Mouse (Mus musculus) hindbrain, embryonic 13.5 days (tissue): ENCODE data around the gene Fam71f2. TPM values are rescaled to one million over a fixed set of nuclear protein-coding genes. Genes with fewer than 3 reads are reported as not detected.

ENCODE experiments used
- ATAC-seq: fragments of 200-750 bp; cut with Nextera tagmentation; 2 replicates; pipeline ENCODE4 v1.8.0; 2017; ENCODE audit warnings: moderate TSS enrichment; ENCODE audit not compliant: low FRiP score
- H3K27ac ChIP-seq: fragments of 300-500 bp; sonication (generic); 2 replicates; pipeline ENCODE4 v1.5.1; 2015; ENCODE audit warnings: inconsistent platforms, mild to moderate bottlenecking, moderate library complexity
- H3K27me3 ChIP-seq: fragments of 300-500 bp; sonication (generic); 2 replicates; pipeline ENCODE4 v1.6.1; 2015; ENCODE audit warnings: mild to moderate bottlenecking, inconsistent platforms
- H3K36me3 ChIP-seq: fragments of 300-500 bp; sonication (generic); 2 replicates; pipeline ENCODE4 v1.6.1; 2015; ENCODE audit warnings: mild to moderate bottlenecking, inconsistent platforms
- H3K4me1 ChIP-seq: fragments of 300-500 bp; sonication (generic); replicated peaks from 2 replicates; pipeline ENCODE4 v1.6.1; 2015; ENCODE audit warnings: inconsistent platforms
- H3K4me2 ChIP-seq: fragments of 300-500 bp; sonication (generic); 2 replicates; pipeline ENCODE4 v1.6.1; 2015; ENCODE audit warnings: inconsistent platforms, mild to moderate bottlenecking, moderate library complexity
- H3K4me3 ChIP-seq: fragments of 300-500 bp; sonication (generic); 2 replicates; pipeline ENCODE4 v1.5.1; 2015; ENCODE audit warnings: mild to moderate bottlenecking, inconsistent platforms
- H3K9ac ChIP-seq: fragments of 300-500 bp; sonication (generic); 2 replicates; pipeline ENCODE4 v1.6.1; 2015; ENCODE audit warnings: mild to moderate bottlenecking, inconsistent platforms
- H3K9me3 ChIP-seq: fragments of 300-500 bp; sonication (generic); 2 replicates; pipeline ENCODE4 v1.6.1; 2016; ENCODE audit warnings: inconsistent platforms
- WGBS: fragments of 180-500 bp; shearing (Covaris S2); methylation state at CpG from one replicate; pipeline ENCODE4 v1.1.7; 2015; 5-methylcytosine and 5-hydroxymethylcytosine counted together
- polyA plus RNA-seq: library from polyadenylated mRNA; unstranded; fragments of >200 nt; fragmentation: Nextera tagmentation; extraction: Ambion mirVana; gene quantifications from 2 replicates; pipeline ENCODE4 v1.2.1, GENCODE M21; 2015

Gene Fam71f2
- polyA plus RNA-seq, 1 experiment from 2014 or later: 0.53 TPM

GRCm38 (mm10) chr6:29280671-29281070 lies 1.3 kb downstream of the Fam71f2 start:
- Histone ChIP-seq H3K27ac (no peak overlapping the region), H3K9me3 (no peaks in the 10 kb centered on the region), H3K36me3 (no peaks in the 10 kb centered on the region), H3K4me3 (no peak overlapping the region), H3K4me1 (peaks cover 4% of the 10 kb centered on the region), H3K4me2 (no peak overlapping the region), H3K9ac (no peak overlapping the region), H3K27me3 (no peaks in the 10 kb centered on the region)
- no peak for ATAC-seq
- WGBS: 28% methylated on average over 7 of the region's 7 CpGs

- Histone ChIP-seq H3K4me2 (no peak overlapping the region), H3K4me1 (peaks cover 5% of the 10 kb centered on the region; the same call in 1 of the 2 replicates), H3K4me3 (no peak overlapping the region), H3K36me3 (no peaks in the 10 kb centered on the region), H3K9ac (no peak overlapping the region), H3K9me3 (no peaks in the 10 kb centered on the region), H3K27ac (no peak overlapping the region), H3K27me3 (0 out of 2 replicates have a peak, but pooled peaks cover 2% of the 10 kb centered on the region)
- WGBS: 79% methylated on average over 7 of the region's 7 CpGs
- ATAC-seq: no peak
Measured at GRCm38 (mm10) chr6:29286870-29287269, 7.5 kb downstream of the Fam71f2 start.

- no peak overlapping the region for H3K27ac ChIP-seq
- WGBS: 30% methylated on average over 6 of the region's 6 CpGs
- ATAC-seq: no peak
- 0 out of 2 replicates have a peak, but pooled peaks cover 2% of the 10 kb centered on the region for H3K27me3 ChIP-seq
- H3K9me3 ChIP-seq: no peaks in the 10 kb centered on the region
- H3K4me3 ChIP-seq: no peak overlapping the region
- H3K4me2 ChIP-seq: no peak overlapping the region
- H3K4me1 ChIP-seq: peaks cover 5% of the 10 kb centered on the region; the same call in 1 of the 2 replicates
- H3K36me3 ChIP-seq: no peaks in the 10 kb centered on the region
- no peak overlapping the region for H3K9ac ChIP-seq
Measured at GRCm38 (mm10) chr6:29287481-29287880, 8.1 kb downstream of the Fam71f2 start.

GRCm38 (mm10) chr6:29287944-29288343 lies 8.6 kb downstream of the Fam71f2 start:
- no peak for ATAC-seq
- WGBS: 55% methylated on average over 5 of the region's 5 CpGs
- Histone ChIP-seq H3K4me1 (peaks cover 5% of the 10 kb centered on the region; the same call in 1 of the 2 replicates), H3K4me3 (no peak overlapping the region), H3K9ac (no peak overlapping the region), H3K27ac (no peak overlapping the region), H3K36me3 (no peaks in the 10 kb centered on the region), H3K27me3 (0 out of 2 replicates have a peak, but pooled peaks cover 2% of the 10 kb centered on the region), H3K9me3 (no peaks in the 10 kb centered on the region), H3K4me2 (no peak overlapping the region)

GRCm38 (mm10) chr6:29288651-29289050 lies 9.3 kb downstream of the Fam71f2 start:
- H3K9me3 ChIP-seq: no peaks in the 10 kb centered on the region
- 71% methylated on average over 6 of the region's 6 CpGs for WGBS
- H3K9ac ChIP-seq: no peak overlapping the region
- no peak overlapping the region for H3K4me2 ChIP-seq
- ATAC-seq: no peak
- no peaks in the 10 kb centered on the region for H3K36me3 ChIP-seq
- peaks cover 5% of the 10 kb centered on the region; the same call in 1 of the 2 replicates for H3K4me1 ChIP-seq
- 0 out of 2 replicates have a peak, but pooled peaks cover 2% of the 10 kb centered on the region for H3K27me3 ChIP-seq
- no peak overlapping the region for H3K4me3 ChIP-seq
- H3K27ac ChIP-seq: no peak overlapping the region

- Histone ChIP-seq H3K4me3 (no peak overlapping the region), H3K9me3 (no peaks in the 10 kb centered on the region), H3K9ac (no peak overlapping the region), H3K4me2 (no peak overlapping the region), H3K27ac (no peak overlapping the region), H3K4me1 (no peaks in the 10 kb centered on the region), H3K27me3 (no peaks in the 10 kb centered on the region), H3K36me3 (no peaks in the 10 kb centered on the region)
- WGBS: 85% methylated on average over 2 of the region's 2 CpGs
- ATAC-seq: no peak
Measured at GRCm38 (mm10) chr6:29299112-29299511, 19.7 kb downstream of the Fam71f2 start.

- H3K27me3 ChIP-seq: no peaks in the 10 kb centered on the region
- no peak overlapping the region for H3K27ac ChIP-seq
- H3K4me1 ChIP-seq: no peaks in the 10 kb centered on the region
- H3K36me3 ChIP-seq: no peaks in the 10 kb centered on the region
- H3K4me2 ChIP-seq: no peak overlapping the region
- no peak for ATAC-seq
- no peaks in the 10 kb centered on the region for H3K9me3 ChIP-seq
- H3K9ac ChIP-seq: no peak overlapping the region
- no peak overlapping the region for H3K4me3 ChIP-seq
Measured at GRCm38 (mm10) chr6:29303251-29303650, 23.9 kb downstream of the Fam71f2 start.

GRCm38 (mm10) chr6:29303726-29304125 lies 24.3 kb downstream of the Fam71f2 start:
- no peak for ATAC-seq
- H3K27me3 ChIP-seq: no peaks in the 10 kb centered on the region
- no peak overlapping the region for H3K4me3 ChIP-seq
- no peak overlapping the region for H3K9ac ChIP-seq
- H3K36me3 ChIP-seq: no peaks in the 10 kb centered on the region
- no peak overlapping the region for H3K27ac ChIP-seq
- no peak overlapping the region for H3K4me2 ChIP-seq
- no peaks in the 10 kb centered on the region for H3K4me1 ChIP-seq
- H3K9me3 ChIP-seq: no peaks in the 10 kb centered on the region
- 51% methylated on average over 5 of the region's 5 CpGs for WGBS

- 91% methylated on average over 4 of the region's 4 CpGs for WGBS
- Histone ChIP-seq H3K9ac (no peak overlapping the region), H3K36me3 (no peaks in the 10 kb centered on the region), H3K9me3 (no peaks in the 10 kb centered on the region), H3K27me3 (no peaks in the 10 kb centered on the region), H3K4me2 (no peak overlapping the region), H3K27ac (no peak overlapping the region), H3K4me1 (no peaks in the 10 kb centered on the region), H3K4me3 (no peak overlapping the region)
- no peak for ATAC-seq
Measured at GRCm38 (mm10) chr6:29305462-29305861, 26.1 kb downstream of the Fam71f2 start.

- Histone ChIP-seq H3K4me3 (no peak overlapping the region), H3K27me3 (no peaks in the 10 kb centered on the region), H3K9ac (no peak overlapping the region), H3K27ac (no peak overlapping the region), H3K36me3 (no peaks in the 10 kb centered on the region), H3K9me3 (no peaks in the 10 kb centered on the region), H3K4me2 (no peak overlapping the region), H3K4me1 (no peaks in the 10 kb centered on the region)
- no peak for ATAC-seq
- WGBS: 92% methylated on average over 16 of the region's 16 CpGs
Measured at GRCm38 (mm10) chr6:29308846-29309605, 29.6 kb downstream of the Fam71f2 start.

GRCm38 (mm10) chr6:29313690-29314202 lies 34.4 kb downstream of the Fam71f2 start:
- 63% methylated on average over 14 of the region's 14 CpGs for WGBS
- Histone ChIP-seq H3K9ac (no peak overlapping the region), H3K4me1 (no peaks in the 10 kb centered on the region)

GRCm38 (mm10) chr6:29317286-29317685 lies 37.9 kb downstream of the Fam71f2 start:
- ATAC-seq: no peak
- Histone ChIP-seq H3K9ac (no peak overlapping the region), H3K9me3 (no peaks in the 10 kb centered on the region), H3K4me2 (no peak overlapping the region), H3K4me3 (no peak overlapping the region), H3K4me1 (no peaks in the 10 kb centered on the region), H3K36me3 (no peaks in the 10 kb centered on the region), H3K27me3 (no peaks in the 10 kb centered on the region), H3K27ac (no peak overlapping the region)
- 75% methylated on average over 2 of the region's 2 CpGs for WGBS

More at GRCm38 (mm10) chr6:29313690-29314202, 34.4 kb downstream of the Fam71f2 start:
- ATAC-seq: no peak
- Histone ChIP-seq H3K27me3 (no peaks in the 10 kb centered on the region), H3K27ac (no peak overlapping the region), H3K4me2 (no peak overlapping the region), H3K36me3 (no peaks in the 10 kb centered on the region), H3K4me3 (no peak overlapping the region), H3K9me3 (no peaks in the 10 kb centered on the region)

GRCm38 (mm10) chr6:29317941-29318340 lies 38.5 kb downstream of the Fam71f2 start:
- no peaks in the 10 kb centered on the region for H3K27me3 ChIP-seq
- no peak overlapping the region for H3K9ac ChIP-seq
- H3K4me2 ChIP-seq: no peak overlapping the region
- ATAC-seq: no peak
- H3K9me3 ChIP-seq: no peaks in the 10 kb centered on the region
- no peak overlapping the region for H3K4me3 ChIP-seq
- WGBS: 79% methylated on average over 3 of the region's 3 CpGs
- H3K4me1 ChIP-seq: no peaks in the 10 kb centered on the region
- no peak overlapping the region for H3K27ac ChIP-seq
- H3K36me3 ChIP-seq: no peaks in the 10 kb centered on the region
